Mouse (Mus musculus) heart, embryonic 15.5 days (tissue): ENCODE measurements around the gene Ccl27a. TPM values are rescaled to one million over a fixed set of nuclear protein-coding genes. Genes with fewer than 3 reads are reported as not detected.

Experiments
- ATAC-seq: fragments of 200-750 bp; cut with Nextera tagmentation; replicated peaks from 2 replicates; pipeline ENCODE4 v1.8.0; 2017; ENCODE audit warnings: low read depth, moderate TSS enrichment; ENCODE audit not compliant: insufficient number of reproducible peaks, insufficient read depth, low FRiP score
- H3K27ac ChIP-seq: fragments of 300-500 bp; sonication (generic); 2 replicates; pipeline ENCODE4 v1.5.1; 2015; ENCODE audit warnings: mild to moderate bottlenecking, inconsistent platforms
- H3K27me3 ChIP-seq: fragments of 300-500 bp; sonication (generic); 2 replicates; pipeline ENCODE4 v1.6.1; 2015; ENCODE audit warnings: inconsistent platforms
- H3K36me3 ChIP-seq: fragments of 300-500 bp; sonication (generic); 2 replicates; pipeline ENCODE4 v1.6.1; 2015; ENCODE audit warnings: mild to moderate bottlenecking, inconsistent platforms
- H3K4me1 ChIP-seq: fragments of 300-500 bp; sonication (generic); replicated peaks from 2 replicates; pipeline ENCODE4 v1.6.1; 2015; ENCODE audit warnings: inconsistent platforms
- H3K4me2 ChIP-seq: fragments of 300-500 bp; sonication (generic); 2 replicates; pipeline ENCODE4 v1.6.1; 2015; ENCODE audit warnings: inconsistent platforms, mild to moderate bottlenecking, moderate library complexity
- H3K4me3 ChIP-seq: fragments of 300-500 bp; sonication (generic); 2 replicates; pipeline ENCODE4 v1.5.1; 2015; ENCODE audit warnings: mild to moderate bottlenecking, inconsistent platforms
- H3K9ac ChIP-seq: fragments of 300-500 bp; sonication (generic); 2 replicates; pipeline ENCODE4 v1.6.1; 2015; ENCODE audit warnings: mild to moderate bottlenecking, inconsistent platforms
- H3K9me3 ChIP-seq: fragments of 300-500 bp; sonication (generic); replicated peaks from 2 replicates; pipeline ENCODE4 v1.6.1; 2016; ENCODE audit warnings: inconsistent platforms
- WGBS: fragments of 180-500 bp; shearing (Covaris S2); methylation state at CpG from one replicate; pipeline ENCODE4 v1.1.7; 2015; ENCODE audit warnings: mixed read lengths; 5-methylcytosine and 5-hydroxymethylcytosine counted together
- polyA plus RNA-seq: library from polyadenylated mRNA; unstranded; fragments of >200 nt; fragmentation: Nextera tagmentation; extraction: Ambion mirVana; gene quantifications from 2 replicates; pipeline ENCODE4 v1.2.1, GENCODE M21; 2015

The Ccl27a gene
- polyA plus RNA-seq, 1 experiment from 2014 or later: 47.1 TPM

GRCm38 (mm10) chr4:41726826-41727621 is 47.0 kb downstream of the Ccl27a start:
- no peak for ATAC-seq
- no peak overlapping the region for H3K4me2 ChIP-seq
- no peaks in the 10 kb centered on the region for H3K36me3 ChIP-seq
- H3K4me1 ChIP-seq: peaks cover 22% of the 10 kb centered on the region
- H3K9me3 ChIP-seq: no peaks in the 10 kb centered on the region
- H3K9ac ChIP-seq: no peak overlapping the region
- no peak overlapping the region for H3K27ac ChIP-seq
- H3K4me3 ChIP-seq: no peak overlapping the region
- peaks cover 82% of the 10 kb centered on the region for H3K27me3 ChIP-seq
- WGBS: 17% methylated on average over 20 of the region's 20 CpGs

- H3K27me3 ChIP-seq: peaks cover 45% of the 10 kb centered on the region
- peaks cover 17% of the 10 kb centered on the region for H3K4me1 ChIP-seq
- peak; percentile 92 for ATAC-seq
- no peaks in the 10 kb centered on the region for H3K9me3 ChIP-seq
- peaks cover 18% of the 10 kb centered on the region; the same call in 1 of the 2 replicates for H3K36me3 ChIP-seq
- no peak within 1 kb of the TSS for H3K27ac ChIP-seq
- peak within 1 kb of the TSS; percentile 77 for H3K4me3 ChIP-seq
- peak within 1 kb of the TSS; percentile 71 for H3K4me2 ChIP-seq
- WGBS: under 1% methylated on average over 27 of the region's 27 CpGs
- H3K9ac ChIP-seq: peak within 1 kb of the TSS; percentile 67
Measured at GRCm38 (mm10) chr4:41722918-41723351, 51.1 kb downstream of the Ccl27a start, which contains the start of gene Dctn3. TSS of gene Dctn3 (minus strand) at chr4:41723170.

Other genes with a start within 250 kb of the Ccl27a start
- 2.4 and 2.7 TPM in 2 replicates for gene Fam219a, start 204.7 kb downstream of the Ccl27a start, polyA plus RNA-seq
- gene Dnaic1, start 204.5 kb downstream of the Ccl27a start, polyA plus RNA-seq: 1.5 and 3.8 TPM in 2 replicates
- gene Enho, start 133.9 kb downstream of the Ccl27a start, polyA plus RNA-seq: 3.3 and 5.8 TPM in 2 replicates
- 2.0 and 3.9 TPM in 2 replicates for gene Cntfr, start 77.2 kb downstream of the Ccl27a start, polyA plus RNA-seq
- 130 and 164 TPM in 2 replicates for gene Il11ra1, start 74.3 kb downstream of the Ccl27a start, polyA plus RNA-seq
- 42.7 and 47.4 TPM in 2 replicates for gene Rpp25l, start 60.7 kb downstream of the Ccl27a start, polyA plus RNA-seq
- gene Dctn3, start 51.1 kb downstream of the Ccl27a start, polyA plus RNA-seq: 122 and 125 TPM in 2 replicates
- gene Arid3c, start 43.1 kb downstream of the Ccl27a start, polyA plus RNA-seq: not detected in 2 replicates
- gene Galt, start 19.0 kb downstream of the Ccl27a start, polyA plus RNA-seq: 54.8 and 59.2 TPM in 2 replicates
- 41.7 and 60.3 TPM in 2 replicates for gene Sigmar1, start 18.1 kb downstream of the Ccl27a start, polyA plus RNA-seq
- 11.5 and 20.4 TPM in 2 replicates for gene Gm21541, start 129.4 kb upstream of the Ccl27a start, polyA plus RNA-seq
- 1.9 and 2.5 TPM in 2 replicates for gene Gm20878, start 167.3 kb upstream of the Ccl27a start, polyA plus RNA-seq
- 0.11 TPM in 1 of 2 replicates, not detected in the other for gene Fam205a4, start 191.8 kb upstream of the Ccl27a start, polyA plus RNA-seq